Mouse (Mus musculus): ENCODE data around the gene Epdr1. TPM values are rescaled to one million over a fixed set of nuclear protein-coding genes. Genes with fewer than 3 reads are reported as not detected.

Gene Epdr1
- total RNA-seq, 2 experiments from 2014 or later: 113 to 117 TPM

GRCm38 (mm10) chr13:19623228-19623905 is 3.6 kb upstream of the Epdr1 start:
- DNase-seq (ENCODE audit: low spot score in 2 of 2): peak in 1 of 2 experiments; percentile 16
- H3K4me3 ChIP-seq: peak overlapping the region; percentile 67
- peak overlapping the region; percentile 46 for H3K27ac ChIP-seq
- TF ChIP-seq CTCF (conservative IDR thresholded peaks at IDR 0.05): no peak

GRCm38 (mm10) chr13:19622573-19623227 is 3.0 kb upstream of the Epdr1 start, which contains the start of gene Sfrp4:
Sfrp4 (plus strand) TSS chr13:19623104.
- TF ChIP-seq CTCF (conservative IDR thresholded peaks at IDR 0.05): peak; percentile 66
- Histone ChIP-seq H3K4me3 (peak within 1 kb of the TSS; percentile 67), H3K27ac (peak within 1 kb of the TSS; percentile 46)
- DNase-seq (ENCODE audit: low spot score in 2 of 2): peak; percentile 14 to 49

DNA sequence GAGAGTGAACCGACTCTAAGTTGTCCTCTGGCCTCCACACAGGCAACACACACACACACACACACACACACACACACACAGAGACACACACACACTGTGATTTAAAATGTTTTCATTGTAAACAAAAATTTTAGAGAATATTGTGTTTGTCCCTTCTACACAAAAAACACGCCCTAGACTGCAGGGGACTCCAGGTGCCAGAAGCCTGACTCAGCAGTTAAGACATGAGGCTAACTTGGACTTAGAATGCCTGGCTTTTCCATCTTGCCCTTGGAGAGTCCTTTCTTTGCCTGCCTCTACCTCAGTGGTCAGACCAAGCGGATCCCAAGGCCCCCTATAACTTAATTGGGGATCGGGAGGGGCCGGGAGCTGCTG is 899 bp downstream of the Epdr1 start:
- DNase-seq (ENCODE audit: low spot score in 2 of 2): peak in 1 of 2 experiments; percentile 31
- no peak for TF ChIP-seq CTCF (conservative IDR thresholded peaks at IDR 0.05)
- peak overlapping the region; percentile 98 for H3K27ac ChIP-seq
- H3K4me3 ChIP-seq: peak overlapping the region; percentile 81

DNA sequence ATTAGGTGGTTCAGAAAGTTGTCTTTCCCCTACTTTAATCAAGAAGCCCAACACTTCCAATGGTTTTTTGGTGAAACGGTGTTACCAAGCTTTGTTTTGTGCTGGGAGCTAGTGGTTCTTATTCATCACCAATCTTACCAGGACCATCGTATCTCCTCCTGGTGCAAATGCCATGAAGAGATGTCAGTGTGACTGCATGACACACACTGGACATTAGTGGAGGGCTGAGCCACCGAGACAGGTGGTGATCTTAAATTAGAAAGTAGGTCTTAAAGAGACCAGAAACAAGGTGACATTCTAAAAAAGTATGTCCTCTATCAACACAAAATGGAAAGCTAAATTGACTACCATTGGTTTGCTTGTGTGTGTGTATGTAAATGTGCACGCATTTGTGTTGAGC is 1.6 kb downstream of the Epdr1 start:
- TF ChIP-seq CTCF (conservative IDR thresholded peaks at IDR 0.05): no peak
- DNase-seq (ENCODE audit: low spot score in 2 of 2): no peak
- Histone ChIP-seq H3K27ac (no peak overlapping the region), H3K4me3 (peak overlapping the region; percentile 81)

- no peak for TF ChIP-seq CTCF (conservative IDR thresholded peaks at IDR 0.05)
- DNase-seq (ENCODE audit: low spot score in 2 of 2): no peak
- no peak overlapping the region for H3K27ac ChIP-seq
- H3K4me3 ChIP-seq: no peak overlapping the region
These were observed 5.4 kb downstream of the Epdr1 start for GRCm38 (mm10) chr13:19614311-19614710.

DNA sequence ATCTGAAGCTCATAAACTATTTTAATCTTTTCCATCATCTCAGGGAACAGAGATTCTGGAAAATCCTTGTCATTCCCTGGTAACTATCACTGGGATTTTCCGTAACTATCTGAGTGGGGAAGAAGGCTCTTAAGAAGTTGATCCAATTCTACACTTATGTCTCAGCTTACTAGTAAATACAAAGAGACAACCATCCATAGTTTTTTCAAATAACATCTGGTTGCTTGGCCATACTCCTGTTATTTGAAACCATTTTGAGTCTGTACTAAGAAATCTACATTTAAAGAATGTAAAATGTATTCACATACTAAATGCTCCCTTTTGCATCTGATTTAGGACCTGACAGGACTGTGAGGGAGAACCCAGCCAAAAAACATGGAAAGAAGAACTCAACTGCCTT is 6.3 kb downstream of the Epdr1 start:
- DNase-seq (ENCODE audit: low spot score in 2 of 2): no peak
- no peak overlapping the region for H3K27ac ChIP-seq
- no peak overlapping the region for H3K4me3 ChIP-seq
- no peak for TF ChIP-seq CTCF (conservative IDR thresholded peaks at IDR 0.05)

- no peak overlapping the region for H3K4me3 ChIP-seq
- no peak overlapping the region for H3K27ac ChIP-seq
- no peak for TF ChIP-seq CTCF (conservative IDR thresholded peaks at IDR 0.05)
- no peak for DNase-seq (ENCODE audit: low spot score in 2 of 2)
These were observed 6.8 kb downstream of the Epdr1 start for GRCm38 (mm10) chr13:19612963-19613362.

DNA sequence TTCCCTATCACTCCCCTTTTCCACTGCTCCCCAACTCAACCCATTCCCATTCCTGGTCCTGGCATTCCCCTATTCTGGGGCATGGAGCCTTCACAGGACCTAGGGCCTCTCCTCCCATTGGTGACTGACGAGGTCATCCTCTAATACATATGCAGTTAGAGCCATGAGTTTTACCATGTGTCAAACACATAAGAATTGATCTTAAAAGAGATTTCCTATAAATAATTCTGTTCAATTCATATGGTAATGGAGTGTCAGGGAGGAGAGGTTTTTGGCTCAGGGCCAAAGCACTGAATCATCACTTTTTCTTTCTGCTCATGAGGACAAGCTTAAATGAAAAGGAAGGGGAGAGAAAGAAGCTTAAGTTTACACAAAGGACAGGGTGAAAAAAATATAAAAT is 7.4 kb downstream of the Epdr1 start:
- H3K27ac ChIP-seq: no peak overlapping the region
- DNase-seq (ENCODE audit: low spot score in 2 of 2): no peak
- TF ChIP-seq CTCF (conservative IDR thresholded peaks at IDR 0.05): no peak
- H3K4me3 ChIP-seq: no peak overlapping the region

- Histone ChIP-seq H3K27ac (no peak overlapping the region), H3K4me3 (no peak overlapping the region)
- TF ChIP-seq CTCF (conservative IDR thresholded peaks at IDR 0.05): no peak
- no peak for DNase-seq (ENCODE audit: low spot score in 2 of 2)
These were observed 11.6 kb downstream of the Epdr1 start for GRCm38 (mm10) chr13:19608120-19608519.

- no peak overlapping the region for H3K27ac ChIP-seq
- no peak overlapping the region for H3K4me3 ChIP-seq
- no peak for TF ChIP-seq CTCF (conservative IDR thresholded peaks at IDR 0.05)
- no peak for DNase-seq (ENCODE audit: low spot score in 2 of 2)
These were observed 14.8 kb downstream of the Epdr1 start for GRCm38 (mm10) chr13:19604916-19605315.

DNA sequence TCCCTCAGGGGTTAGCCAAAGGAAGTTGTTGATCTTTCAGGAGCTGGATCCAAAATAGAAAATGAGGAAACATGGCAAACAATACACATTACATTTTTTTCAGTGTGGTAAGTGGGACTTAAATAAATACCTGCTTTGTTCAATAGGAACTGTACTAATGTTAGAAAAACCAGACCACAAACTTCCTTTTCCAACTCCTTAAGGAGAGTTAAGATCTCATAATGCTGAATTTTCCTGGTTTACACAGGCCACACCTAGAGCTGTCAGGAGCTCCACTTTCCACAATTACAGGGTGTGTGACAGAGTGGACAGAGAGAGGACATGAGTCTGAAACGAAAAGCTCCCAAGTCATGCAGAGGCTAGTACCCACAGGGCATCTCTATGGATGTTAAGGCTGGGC is 16.0 kb downstream of the Epdr1 start:
- no peak for DNase-seq (ENCODE audit: low spot score in 2 of 2)
- TF ChIP-seq CTCF (conservative IDR thresholded peaks at IDR 0.05): no peak
- Histone ChIP-seq H3K4me3 (no peak overlapping the region), H3K27ac (no peak overlapping the region)

DNA sequence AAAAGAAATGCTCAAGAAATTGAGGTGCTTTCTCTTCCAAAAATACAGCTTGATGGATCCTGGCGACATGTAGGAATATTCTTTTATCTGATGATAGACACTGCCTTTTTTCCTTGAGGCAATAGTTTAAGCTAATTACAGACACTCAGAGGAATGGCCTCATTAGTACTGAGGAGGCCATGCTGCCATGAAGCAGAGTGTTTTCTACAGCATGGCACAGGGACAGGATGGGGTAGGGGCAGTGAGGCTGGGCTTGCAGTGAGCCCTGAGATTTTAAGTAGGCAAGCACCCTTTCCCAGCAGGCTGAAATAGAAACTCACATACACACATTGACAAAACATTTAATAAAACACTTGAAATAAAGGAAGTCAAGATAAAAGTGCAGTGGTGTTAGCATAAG is 17.2 kb downstream of the Epdr1 start:
- H3K4me3 ChIP-seq: no peak overlapping the region
- no peak overlapping the region for H3K27ac ChIP-seq
- no peak for TF ChIP-seq CTCF (conservative IDR thresholded peaks at IDR 0.05)
- DNase-seq (ENCODE audit: low spot score in 2 of 2): no peak

- Histone ChIP-seq H3K4me3 (no peak overlapping the region), H3K27ac (no peak overlapping the region)
- TF ChIP-seq CTCF (conservative IDR thresholded peaks at IDR 0.05): no peak
- no peak for DNase-seq (ENCODE audit: low spot score in 2 of 2)
These were observed 20.5 kb downstream of the Epdr1 start for GRCm38 (mm10) chr13:19599242-19599641.

- TF ChIP-seq CTCF (conservative IDR thresholded peaks at IDR 0.05): no peak
These were observed 24.6 kb downstream of the Epdr1 start for GRCm38 (mm10) chr13:19595141-19595540.

More at GRCm38 (mm10) chr13:19595141-19595540, 24.6 kb downstream of the Epdr1 start:
- Histone ChIP-seq H3K27ac (no peak overlapping the region), H3K4me3 (no peak overlapping the region)
- DNase-seq (ENCODE audit: low spot score in 2 of 2): no peak

Measured in layer of hippocampus, adult 2 months (tissue).